Mouse (Mus musculus) embryonic facial prominence, embryonic 11.5 days (tissue): ENCODE results near the gene Crisp2. TPM values are rescaled to one million over a fixed set of nuclear protein-coding genes. Genes with fewer than 3 reads are reported as not detected.

Experiments used
- ATAC-seq: fragments of 200-750 bp; cut with Nextera tagmentation; replicated peaks from 2 replicates; pipeline ENCODE4 v1.8.0; 2017; ENCODE audit warnings: low read depth; ENCODE audit not compliant: insufficient number of reproducible peaks, low FRiP score, low TSS enrichment
- DNase-seq: peaks from one replicate; pipeline ENCODE4 v3.0.0-alpha.2; 2015; ENCODE audit warnings: low spot score
- H3K27ac ChIP-seq: fragments of 300-500 bp; sonication (generic); replicated peaks from 2 replicates; pipeline ENCODE4 v1.5.1; 2014; ENCODE audit warnings: mild to moderate bottlenecking, low read depth, low read length, control low read depth
- H3K27me3 ChIP-seq: fragments of 300-500 bp; sonication (generic); 2 replicates; pipeline ENCODE4 v1.6.1; 2014; ENCODE audit warnings: mild to moderate bottlenecking, low read length, moderate library complexity, mixed read lengths; ENCODE audit not compliant: control insufficient read depth, insufficient read depth
- H3K36me3 ChIP-seq: fragments of 300-500 bp; sonication (generic); replicated peaks from 2 replicates; pipeline ENCODE4 v1.6.1; 2014; ENCODE audit warnings: low read depth, mild to moderate bottlenecking, low read length, moderate library complexity, mixed read lengths; ENCODE audit not compliant: control insufficient read depth, insufficient read depth
- H3K4me1 ChIP-seq: fragments of 300-500 bp; sonication (generic); 2 replicates; pipeline ENCODE4 v1.6.1; 2014; ENCODE audit warnings: low read length, mixed read lengths; ENCODE audit not compliant: control insufficient read depth, insufficient read depth
- H3K4me2 ChIP-seq: fragments of 300-500 bp; sonication (generic); 2 replicates; pipeline ENCODE4 v1.6.1; 2014; ENCODE audit warnings: low read depth, mild to moderate bottlenecking, control low read depth, low read length, moderate library complexity
- H3K4me3 ChIP-seq: fragments of 300-500 bp; sonication (generic); 2 replicates; pipeline ENCODE4 v1.5.1; 2014; ENCODE audit warnings: low read depth, low read length, control low read depth
- H3K9ac ChIP-seq: fragments of 300-500 bp; sonication (generic); replicated peaks from 2 replicates; pipeline ENCODE4 v1.6.1; 2014; ENCODE audit warnings: mild to moderate bottlenecking, control low read depth, low read length
- H3K9me3 ChIP-seq: fragments of 300-500 bp; sonication (generic); replicated peaks from 2 replicates; pipeline ENCODE4 v1.6.1; 2016; ENCODE audit warnings: mild to moderate bottlenecking, low read length, inconsistent platforms, mixed read lengths; ENCODE audit not compliant: control insufficient read depth
- WGBS: fragments of 180-500 bp; shearing (Covaris S2); extraction: QIAGEN DNeasy Blood & Tissue Kit; methylation state at CpG from one replicate; pipeline ENCODE4 v1.1.7; 2014; 5-methylcytosine and 5-hydroxymethylcytosine counted together
- polyA plus RNA-seq: library from polyadenylated mRNA; unstranded; fragments of >200 nt; fragmentation: Nextera tagmentation; extraction: Ambion mirVana; gene quantifications from 2 replicates; pipeline ENCODE4 v1.2.1, GENCODE M21; 2014

Gene Crisp2
- polyA plus RNA-seq, result not detected in 2 replicates

GRCm38 (mm10) chr17:40806953-40807572 lies at the start of gene Crisp2:
Gene Crisp2 (minus strand): TSS chr17:40807003.
- no peak for ATAC-seq
- no peaks in the 10 kb centered on the region for H3K27me3 ChIP-seq
- H3K4me3 ChIP-seq, result no peak within 1 kb of the TSS
- H3K27ac ChIP-seq, result no peak within 1 kb of the TSS
- no peak within 1 kb of the TSS for H3K4me2 ChIP-seq
- no peaks in the 10 kb centered on the region for H3K9me3 ChIP-seq
- H3K36me3 ChIP-seq, result no peaks in the 10 kb centered on the region
- H3K4me1 ChIP-seq, result no peaks in the 10 kb centered on the region
- no peak for DNase-seq
- no peak within 1 kb of the TSS for H3K9ac ChIP-seq
- 54% methylated on average over 2 of the region's 2 CpGs for WGBS

GRCm38 (mm10) chr17:40855065-40855464 lies 48.3 kb upstream of the Crisp2 start:
- H3K9ac ChIP-seq, result no peak overlapping the region
- ATAC-seq (no peak), DNase-seq (no peak)
- H3K27ac ChIP-seq, result no peak overlapping the region
- H3K9me3 ChIP-seq, result no peaks in the 10 kb centered on the region
- no peak overlapping the region for H3K4me2 ChIP-seq
- H3K36me3 ChIP-seq, result no peaks in the 10 kb centered on the region
- no peaks in the 10 kb centered on the region for H3K4me1 ChIP-seq
- H3K4me3 ChIP-seq, result no peak overlapping the region
- no peaks in the 10 kb centered on the region for H3K27me3 ChIP-seq

GRCm38 (mm10) chr17:40837308-40837707 lies 30.5 kb upstream of the Crisp2 start:
- Histone ChIP-seq H3K4me3 (no peak overlapping the region), H3K27me3 (no peaks in the 10 kb centered on the region), H3K4me1 (no peaks in the 10 kb centered on the region), H3K36me3 (no peaks in the 10 kb centered on the region), H3K9me3 (no peaks in the 10 kb centered on the region), H3K4me2 (no peak overlapping the region), H3K9ac (no peak overlapping the region), H3K27ac (no peak overlapping the region)
- ATAC-seq (no peak), DNase-seq (peak; percentile 11)

GRCm38 (mm10) chr17:40831870-40832269 lies 25.1 kb upstream of the Crisp2 start:
- Histone ChIP-seq H3K27me3 (no peaks in the 10 kb centered on the region), H3K9me3 (no peaks in the 10 kb centered on the region), H3K4me2 (no peak overlapping the region), H3K27ac (no peak overlapping the region), H3K4me3 (no peak overlapping the region), H3K9ac (no peak overlapping the region), H3K36me3 (no peaks in the 10 kb centered on the region), H3K4me1 (no peaks in the 10 kb centered on the region)
- 41% methylated on average over 2 of the region's 2 CpGs for WGBS
- no peak for DNase-seq
- no peak for ATAC-seq

- no peak overlapping the region for H3K4me3 ChIP-seq
- ATAC-seq (no peak), DNase-seq (peak; percentile 44)
- no peaks in the 10 kb centered on the region for H3K36me3 ChIP-seq
- H3K9ac ChIP-seq, result no peak overlapping the region
- no peak overlapping the region for H3K27ac ChIP-seq
- H3K27me3 ChIP-seq, result no peaks in the 10 kb centered on the region
- WGBS, result 56% methylated on average over 8 of the region's 8 CpGs
- no peaks in the 10 kb centered on the region for H3K4me1 ChIP-seq
- no peaks in the 10 kb centered on the region for H3K9me3 ChIP-seq
- H3K4me2 ChIP-seq, result no peak overlapping the region
Observed at GRCm38 (mm10) chr17:40824549-40824948, 17.7 kb upstream of the Crisp2 start.

- DNase-seq, result peak; percentile 45
- H3K9ac ChIP-seq, result no peak overlapping the region
- WGBS, result 26% methylated on average over 4 of the region's 4 CpGs
- ATAC-seq, result no peak
- H3K27ac ChIP-seq, result no peak overlapping the region
- H3K9me3 ChIP-seq, result no peaks in the 10 kb centered on the region
- H3K4me3 ChIP-seq, result no peak overlapping the region
- H3K27me3 ChIP-seq, result no peaks in the 10 kb centered on the region
- no peaks in the 10 kb centered on the region for H3K36me3 ChIP-seq
- H3K4me2 ChIP-seq, result no peak overlapping the region
- no peaks in the 10 kb centered on the region for H3K4me1 ChIP-seq
Observed at GRCm38 (mm10) chr17:40823817-40824216, 17.0 kb upstream of the Crisp2 start.

GRCm38 (mm10) chr17:40821477-40821876 lies 14.7 kb upstream of the Crisp2 start:
- WGBS, result 79% methylated on average over 9 of the region's 9 CpGs
- Histone ChIP-seq H3K36me3 (no peaks in the 10 kb centered on the region), H3K4me1 (no peaks in the 10 kb centered on the region), H3K27ac (no peak overlapping the region), H3K9ac (no peak overlapping the region), H3K27me3 (no peaks in the 10 kb centered on the region), H3K9me3 (no peaks in the 10 kb centered on the region), H3K4me2 (no peak overlapping the region), H3K4me3 (no peak overlapping the region)
- DNase-seq, result no peak
- no peak for ATAC-seq

- Histone ChIP-seq H3K27me3 (no peaks in the 10 kb centered on the region), H3K4me3 (no peak overlapping the region), H3K9ac (no peak overlapping the region), H3K4me1 (no peaks in the 10 kb centered on the region), H3K4me2 (no peak overlapping the region), H3K36me3 (no peaks in the 10 kb centered on the region), H3K27ac (no peak overlapping the region), H3K9me3 (no peaks in the 10 kb centered on the region)
- 67% methylated on average over 4 of the region's 4 CpGs for WGBS
- no peak for ATAC-seq
- DNase-seq, result no peak
Observed at GRCm38 (mm10) chr17:40817340-40817943, 10.6 kb upstream of the Crisp2 start.
